Mouse (Mus musculus) v-Abl transformed pro-B cells (cell line): ENCODE measurements around the gene Fcgrt.

Experiments
- in situ Hi-C, 2 experiments: fragments of 400-800 bp; cut with MboI; formaldehyde crosslinking; loops; one replicate each; pipeline ENCODE4 v1.15.1; 2025; ENCODE audit not compliant: unreplicated experiment in 2 of 2

The Fcgrt gene

GRCm38 (mm10) chr7:45133446-45134159 is 30.0 kb upstream of the Fcgrt start:
- in situ Hi-C loops, result no loop called here

- in situ Hi-C loops, result no loop called here
These were observed 28.2 kb upstream of the Fcgrt start for GRCm38 (mm10) chr7:45131850-45132249.

GRCm38 (mm10) chr7:45129776-45130512 is 26.3 kb upstream of the Fcgrt start:
- in situ Hi-C loops, result loop anchor here in 1 of 2 experiments (5.0 to 10.0 kb wide), 4 partner anchors 48 to 585 kb away; partner anchors contain the start of genes Prmt1, Rpl18 and Sphk2

- in situ Hi-C loops, result loop anchor here in 1 of 2 experiments (5.0 to 10.0 kb wide), 4 partner anchors 47 to 585 kb away; partner anchors contain the start of genes Prmt1, Rpl18 and Sphk2
These were observed 25.7 kb upstream of the Fcgrt start for GRCm38 (mm10) chr7:45129318-45129717.

- in situ Hi-C loops, result loop anchor here in 1 of 2 experiments (5.0 to 10.0 kb wide), 4 partner anchors 46 to 586 kb away; partner anchors contain the start of genes Prmt1, Rpl18 and Sphk2
These were observed 25.1 kb upstream of the Fcgrt start, which contains the start of gene Rpl13a for GRCm38 (mm10) chr7:45128624-45129246. Rpl13a (minus strand) TSS chr7:45128761.

- in situ Hi-C loops, result loop anchor here in 1 of 2 experiments (5.0 to 10.0 kb wide), 4 partner anchors 45 to 587 kb away; partner anchors contain the start of genes Prmt1, Rpl18 and Sphk2
These were observed 24.1 kb upstream of the Fcgrt start for GRCm38 (mm10) chr7:45127700-45128224.

GRCm38 (mm10) chr7:45126844-45127699 is 23.4 kb upstream of the Fcgrt start:
- in situ Hi-C loops, result loop anchor here in 1 of 2 experiments (5.0 to 10.0 kb wide), 4 partner anchors 45 to 588 kb away; partner anchors contain the start of genes Prmt1, Rpl18 and Sphk2

- in situ Hi-C loops, result loop anchor here in 1 of 2 experiments (5.0 to 10.0 kb wide), 4 partner anchors 44 to 589 kb away; partner anchors contain the start of genes Prmt1, Rpl18 and Sphk2
These were observed 22.6 kb upstream of the Fcgrt start for GRCm38 (mm10) chr7:45126147-45126843.

GRCm38 (mm10) chr7:45125649-45126048 is 22.0 kb upstream of the Fcgrt start:
- in situ Hi-C loops, result loop anchor here in 1 of 2 experiments (5.0 to 10.0 kb wide), 4 partner anchors 43 to 589 kb away; partner anchors contain the start of genes Prmt1, Rpl18 and Sphk2

- in situ Hi-C loops, result loop anchor here in 1 of 2 experiments (5.0 to 10.0 kb wide), 4 partner anchors 43 to 590 kb away; partner anchors contain the start of genes Prmt1, Rpl18 and Sphk2
These were observed 21.5 kb upstream of the Fcgrt start for GRCm38 (mm10) chr7:45125144-45125600.

- in situ Hi-C loops, result loop anchor here in 1 of 2 experiments (5.0 to 10.0 kb wide), 4 partner anchors 42 to 590 kb away; partner anchors contain the start of genes Prmt1, Rpl18 and Sphk2
These were observed 20.8 kb upstream of the Fcgrt start, which contains the start of gene Rps11 for GRCm38 (mm10) chr7:45124224-45125143. Rps11 (minus strand) TSS chr7:45124439.

GRCm38 (mm10) chr7:45123186-45123570 is 19.5 kb upstream of the Fcgrt start:
- in situ Hi-C loops, result loop anchor here in 1 of 2 experiments (10.0 kb wide), 1 partner anchor 592 kb away; the partner anchor contains the start of genes Rpl18 and Sphk2

GRCm38 (mm10) chr7:45122561-45123185 is 19.0 kb upstream of the Fcgrt start:
- in situ Hi-C loops, result loop anchor here in 1 of 2 experiments (10.0 kb wide), 1 partner anchor 592 kb away; the partner anchor contains the start of genes Rpl18 and Sphk2

- in situ Hi-C loops, result loop anchor here in 1 of 2 experiments (10.0 kb wide), 1 partner anchor 593 kb away; the partner anchor contains the start of genes Rpl18 and Sphk2
These were observed 18.3 kb upstream of the Fcgrt start for GRCm38 (mm10) chr7:45121966-45122365.

- in situ Hi-C loops, result loop anchor here in 1 of 2 experiments (10.0 kb wide), 1 partner anchor 593 kb away; the partner anchor contains the start of genes Rpl18 and Sphk2
These were observed 17.8 kb upstream of the Fcgrt start for GRCm38 (mm10) chr7:45121404-45121803.
